Mouse (Mus musculus) heart, embryonic 15.5 days (tissue): Measurements from ENCODE around the gene Cplx2. TPM values are rescaled to one million over a fixed set of nuclear protein-coding genes. Genes with fewer than 3 reads are reported as not detected.

Experiments
- ATAC-seq: fragments of 200-750 bp; cut with Nextera tagmentation; replicated peaks from 2 replicates; pipeline ENCODE4 v1.8.0; 2017; ENCODE audit warnings: low read depth, moderate TSS enrichment; ENCODE audit not compliant: insufficient number of reproducible peaks, insufficient read depth, low FRiP score
- H3K27ac ChIP-seq: fragments of 300-500 bp; sonication (generic); 2 replicates; pipeline ENCODE4 v1.5.1; 2015; ENCODE audit warnings: mild to moderate bottlenecking, inconsistent platforms
- H3K27me3 ChIP-seq: fragments of 300-500 bp; sonication (generic); 2 replicates; pipeline ENCODE4 v1.6.1; 2015; ENCODE audit warnings: inconsistent platforms
- H3K36me3 ChIP-seq: fragments of 300-500 bp; sonication (generic); 2 replicates; pipeline ENCODE4 v1.6.1; 2015; ENCODE audit warnings: mild to moderate bottlenecking, inconsistent platforms
- H3K4me1 ChIP-seq: fragments of 300-500 bp; sonication (generic); replicated peaks from 2 replicates; pipeline ENCODE4 v1.6.1; 2015; ENCODE audit warnings: inconsistent platforms
- H3K4me2 ChIP-seq: fragments of 300-500 bp; sonication (generic); 2 replicates; pipeline ENCODE4 v1.6.1; 2015; ENCODE audit warnings: inconsistent platforms, mild to moderate bottlenecking, moderate library complexity
- H3K4me3 ChIP-seq: fragments of 300-500 bp; sonication (generic); 2 replicates; pipeline ENCODE4 v1.5.1; 2015; ENCODE audit warnings: mild to moderate bottlenecking, inconsistent platforms
- H3K9ac ChIP-seq: fragments of 300-500 bp; sonication (generic); 2 replicates; pipeline ENCODE4 v1.6.1; 2015; ENCODE audit warnings: mild to moderate bottlenecking, inconsistent platforms
- H3K9me3 ChIP-seq: fragments of 300-500 bp; sonication (generic); replicated peaks from 2 replicates; pipeline ENCODE4 v1.6.1; 2016; ENCODE audit warnings: inconsistent platforms
- WGBS: fragments of 180-500 bp; shearing (Covaris S2); methylation state at CpG from one replicate; pipeline ENCODE4 v1.1.7; 2015; ENCODE audit warnings: mixed read lengths; 5-methylcytosine and 5-hydroxymethylcytosine counted together
- polyA plus RNA-seq: library from polyadenylated mRNA; unstranded; fragments of >200 nt; fragmentation: Nextera tagmentation; extraction: Ambion mirVana; gene quantifications from 2 replicates; pipeline ENCODE4 v1.2.1, GENCODE M21; 2015

The Cplx2 gene
- polyA plus RNA-seq, 1 experiment from 2014 or later: 1.9 TPM

DNA sequence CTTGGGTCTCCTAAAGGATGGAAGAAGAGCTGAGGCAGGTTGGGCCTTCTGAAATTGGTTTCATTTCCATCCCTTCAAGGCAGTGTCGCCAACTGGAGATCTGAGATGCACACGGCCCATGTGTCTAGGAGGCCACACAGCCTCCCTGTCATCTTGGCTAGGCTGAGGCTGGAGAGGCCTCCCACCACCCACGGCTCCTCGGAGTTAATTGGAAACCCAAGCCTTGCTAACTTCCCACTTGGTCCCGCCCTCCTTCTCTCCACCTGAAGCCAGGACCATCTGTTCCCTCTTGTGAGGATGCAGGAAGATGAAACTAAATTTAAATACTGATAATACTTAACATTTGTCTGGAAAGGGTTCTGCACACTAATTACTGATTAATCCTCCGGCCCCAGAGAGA lies 34.1 kb upstream of the Cplx2 start:
- no peak overlapping the region for H3K4me3 ChIP-seq
- 78% methylated on average over 6 of the region's 6 CpGs for WGBS

DNA sequence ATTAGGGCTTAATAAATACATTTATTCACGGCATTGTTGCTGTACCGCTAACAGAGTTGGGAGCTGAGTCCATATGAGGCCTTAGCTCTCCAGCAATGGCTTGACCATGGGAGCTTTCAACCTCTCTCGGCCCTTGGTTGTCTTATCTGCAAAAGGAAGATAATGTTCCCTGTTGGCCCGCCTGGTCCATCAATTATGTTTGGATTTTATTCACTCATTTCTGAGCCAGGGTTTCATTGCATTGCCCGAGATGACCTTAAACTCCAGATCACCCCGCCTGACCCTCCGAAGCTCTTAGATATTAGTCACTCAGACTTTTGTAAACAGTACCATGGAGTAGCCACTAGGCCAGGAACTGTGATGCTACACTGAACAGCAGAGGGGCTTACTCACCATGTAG lies 33.6 kb upstream of the Cplx2 start:
- 68% methylated on average over 7 of the region's 7 CpGs for WGBS
- H3K4me1 ChIP-seq: peaks cover 3% of the 10 kb centered on the region; the same call in 1 of the 2 replicates
- no peaks in the 10 kb centered on the region for H3K9me3 ChIP-seq
- no peak for ATAC-seq
- no peak overlapping the region for H3K9ac ChIP-seq
- H3K27me3 ChIP-seq: no peaks in the 10 kb centered on the region
- H3K4me2 ChIP-seq: no peak overlapping the region
- no peaks in the 10 kb centered on the region for H3K36me3 ChIP-seq
- H3K27ac ChIP-seq: no peak overlapping the region
- H3K4me3 ChIP-seq: no peak overlapping the region

More for the DNA sequence above, 34.1 kb upstream of the Cplx2 start:
- Histone ChIP-seq H3K4me1 (peaks cover 3% of the 10 kb centered on the region), H3K9ac (no peak overlapping the region), H3K4me2 (no peak overlapping the region), H3K27me3 (no peaks in the 10 kb centered on the region), H3K36me3 (no peaks in the 10 kb centered on the region), H3K27ac (no peak overlapping the region), H3K9me3 (no peaks in the 10 kb centered on the region)
- ATAC-seq: no peak

DNA sequence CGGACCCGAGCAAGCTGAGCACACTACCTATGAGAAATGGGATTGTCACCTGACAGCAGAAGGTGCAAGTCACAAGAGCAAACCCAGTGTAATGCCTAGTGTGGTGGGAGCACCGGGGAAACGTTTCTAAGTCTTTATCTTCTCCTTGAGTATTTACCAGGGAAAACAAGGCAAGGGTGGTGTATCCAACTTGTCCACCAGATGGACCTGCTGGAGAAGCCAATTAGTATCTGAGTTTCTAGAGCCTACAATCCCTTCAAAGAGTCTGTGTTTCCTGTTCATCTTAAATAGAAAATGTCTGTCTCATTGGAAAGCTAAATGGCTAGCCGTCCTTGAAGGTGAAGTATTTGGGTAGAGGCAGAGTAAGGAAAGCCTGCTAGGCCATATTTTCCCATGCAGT lies 32.3 kb upstream of the Cplx2 start:
- H3K4me2 ChIP-seq: no peak overlapping the region
- H3K9me3 ChIP-seq: no peaks in the 10 kb centered on the region
- H3K27me3 ChIP-seq: no peaks in the 10 kb centered on the region
- no peak overlapping the region for H3K4me3 ChIP-seq
- H3K36me3 ChIP-seq: no peaks in the 10 kb centered on the region
- 77% methylated on average over 5 of the region's 5 CpGs for WGBS
- no peak overlapping the region for H3K27ac ChIP-seq
- H3K9ac ChIP-seq: no peak overlapping the region
- ATAC-seq: no peak
- no peaks in the 10 kb centered on the region for H3K4me1 ChIP-seq

DNA sequence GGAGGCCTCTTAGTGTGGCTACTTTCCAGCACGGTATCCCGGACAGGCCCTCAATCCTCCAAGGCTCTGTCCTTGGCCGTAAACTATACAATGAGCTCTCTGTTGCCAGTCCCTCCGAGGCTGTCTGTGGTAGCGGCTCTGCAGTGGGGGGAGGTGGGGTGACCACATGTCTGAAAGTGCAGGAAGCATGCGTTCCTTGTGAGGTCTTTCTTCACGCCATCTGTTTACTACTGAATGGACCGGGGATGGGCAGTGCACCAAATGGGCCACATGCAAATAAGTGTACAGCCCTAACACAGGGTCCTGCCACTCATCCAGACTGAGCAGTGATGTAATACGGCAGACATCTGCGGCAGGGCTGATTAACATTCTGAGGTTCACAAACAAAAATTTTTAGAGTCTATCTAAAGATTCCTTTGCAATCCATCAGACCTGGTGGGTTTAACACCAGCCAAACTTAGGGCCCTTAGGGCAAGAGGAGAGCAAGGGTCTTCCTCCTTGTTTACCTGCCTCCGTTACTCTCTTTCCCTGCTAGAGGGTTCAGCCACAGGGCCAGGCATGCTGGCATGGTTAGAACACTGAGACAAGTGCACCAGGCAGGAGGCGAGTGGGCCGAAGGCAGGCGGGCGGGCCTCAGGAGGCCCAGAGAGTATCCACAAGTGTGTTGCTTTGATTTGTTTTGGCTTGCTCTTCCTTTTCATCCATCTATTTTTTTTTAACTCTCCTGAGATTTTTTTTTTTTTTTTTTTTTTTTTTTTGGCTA lies 25.1 kb upstream of the Cplx2 start:
- 76% methylated on average over 15 of the region's 15 CpGs for whole genome bisulfite sequencing
- H3K9ac ChIP-seq: no peak overlapping the region
- H3K9me3 ChIP-seq: no peaks in the 10 kb centered on the region
- H3K27me3 ChIP-seq: no peaks in the 10 kb centered on the region
- H3K27ac ChIP-seq: no peak overlapping the region
- H3K36me3 ChIP-seq: no peaks in the 10 kb centered on the region
- no peak overlapping the region for H3K4me2 ChIP-seq
- no peak for ATAC-seq
- no peaks in the 10 kb centered on the region for H3K4me1 ChIP-seq
- H3K4me3 ChIP-seq: no peak overlapping the region

DNA sequence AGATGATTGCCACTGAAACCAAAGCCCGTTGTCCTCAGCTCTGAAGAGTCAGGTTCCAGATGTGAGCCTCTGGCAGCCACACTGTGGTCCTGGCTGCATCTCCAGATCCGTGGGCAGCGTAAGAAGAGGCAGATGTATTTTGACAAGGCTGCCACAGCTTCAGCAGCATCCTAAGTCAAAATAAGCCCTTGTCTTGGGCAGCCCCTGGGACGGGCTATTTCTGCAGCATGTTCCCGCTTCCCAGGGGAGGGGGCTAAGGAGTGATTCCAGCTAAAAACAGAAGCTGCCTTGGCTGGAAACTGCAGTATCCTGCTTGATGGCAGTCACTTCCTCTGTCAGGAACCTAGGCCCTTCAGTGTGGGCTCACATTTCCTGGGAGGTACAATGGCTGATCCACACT lies 23.1 kb upstream of the Cplx2 start:
- no peak for ATAC-seq
- H3K9ac ChIP-seq: no peak overlapping the region
- no peaks in the 10 kb centered on the region for H3K27me3 ChIP-seq
- H3K4me1 ChIP-seq: no peaks in the 10 kb centered on the region
- no peak overlapping the region for H3K27ac ChIP-seq
- H3K36me3 ChIP-seq: no peaks in the 10 kb centered on the region
- WGBS: 61% methylated on average over 5 of the region's 5 CpGs
- no peak overlapping the region for H3K4me2 ChIP-seq
- H3K4me3 ChIP-seq: no peak overlapping the region
- H3K9me3 ChIP-seq: no peaks in the 10 kb centered on the region

DNA sequence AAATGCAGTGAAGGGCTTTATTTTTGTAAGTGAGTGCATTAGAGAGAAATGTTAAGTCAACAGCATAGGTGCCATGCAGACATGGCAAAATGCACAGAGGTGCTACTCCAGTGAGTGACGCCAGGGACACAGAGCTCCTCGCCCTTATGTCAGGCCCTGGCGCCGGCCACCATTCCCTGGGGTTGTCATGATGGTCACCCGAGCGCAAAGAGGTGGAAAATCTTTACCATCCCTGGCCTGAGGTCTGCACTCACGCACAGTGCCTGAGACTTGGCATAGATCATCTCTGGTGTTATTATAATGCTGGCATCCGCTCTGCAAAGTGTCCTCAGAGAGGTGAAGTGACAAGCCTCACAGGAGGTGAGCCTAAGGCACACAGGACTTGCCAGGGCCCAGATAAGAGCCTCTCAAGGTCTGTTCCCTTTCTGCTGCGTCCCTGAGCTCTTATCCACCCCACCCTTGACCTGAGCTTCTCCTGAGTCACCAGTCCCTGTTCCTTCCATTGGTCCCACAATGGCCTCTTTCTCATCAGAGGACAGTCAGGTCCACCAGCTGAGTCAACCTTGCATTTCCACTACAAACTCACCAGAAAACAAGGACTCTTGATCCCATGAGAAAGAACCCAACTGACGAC lies 21.9 kb upstream of the Cplx2 start:
- Histone ChIP-seq H3K27me3 (no peaks in the 10 kb centered on the region), H3K27ac (no peak overlapping the region), H3K4me3 (no peak overlapping the region), H3K4me2 (no peak overlapping the region), H3K4me1 (no peaks in the 10 kb centered on the region), H3K9me3 (no peaks in the 10 kb centered on the region), H3K36me3 (no peaks in the 10 kb centered on the region), H3K9ac (no peak overlapping the region)
- no peak for ATAC-seq
- WGBS: 67% methylated on average over 10 of the region's 10 CpGs

DNA sequence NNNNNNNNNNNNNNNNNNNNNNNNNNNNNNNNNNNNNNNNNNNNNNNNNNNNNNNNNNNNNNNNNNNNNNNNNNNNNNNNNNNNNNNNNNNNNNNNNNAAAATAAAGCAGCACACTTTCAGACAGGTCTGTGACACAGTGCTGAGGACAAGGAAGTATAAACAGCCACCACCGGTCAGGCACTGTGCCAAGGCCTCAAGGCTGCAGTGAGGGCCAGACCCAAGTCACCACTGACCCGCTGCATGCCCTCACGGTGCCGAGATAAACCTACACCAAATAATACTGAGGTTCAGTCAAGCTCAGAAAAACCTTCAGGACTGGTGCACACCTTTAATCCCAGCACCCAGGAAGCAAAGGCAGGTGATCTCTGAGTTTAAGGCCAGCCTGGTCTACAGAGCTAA lies 13.7 kb upstream of the Cplx2 start:
- Histone ChIP-seq H3K27ac (no peak overlapping the region), H3K4me1 (no peaks in the 10 kb centered on the region), H3K4me3 (no peak overlapping the region), H3K9ac (no peak overlapping the region), H3K36me3 (no peaks in the 10 kb centered on the region), H3K4me2 (no peak overlapping the region), H3K9me3 (no peaks in the 10 kb centered on the region), H3K27me3 (no peaks in the 10 kb centered on the region)
- ATAC-seq: no peak
- WGBS: 22% methylated on average over 4 of the region's 4 CpGs

DNA sequence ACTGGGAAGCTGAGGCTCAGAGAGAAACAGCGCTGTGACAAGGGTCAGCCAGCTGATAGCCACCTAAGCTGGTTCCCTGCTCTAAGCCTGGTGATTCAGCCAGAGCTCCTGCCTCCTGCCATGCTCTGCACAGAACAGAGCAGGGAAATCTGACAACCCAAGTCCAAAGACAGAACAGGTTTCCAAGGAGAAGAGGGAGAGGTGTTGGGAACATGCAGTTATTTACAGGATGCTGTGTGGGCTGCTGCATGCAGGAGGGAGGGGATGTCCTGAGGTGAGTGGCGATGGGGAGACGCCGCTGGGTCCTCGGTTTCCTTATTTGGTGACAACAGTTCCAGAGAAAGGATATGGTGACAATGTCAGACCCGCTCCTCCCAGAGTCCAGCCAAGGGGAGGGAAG lies 12.0 kb upstream of the Cplx2 start:
- ATAC-seq: no peak
- Histone ChIP-seq H3K4me2 (no peak overlapping the region), H3K27ac (no peak overlapping the region), H3K36me3 (no peaks in the 10 kb centered on the region), H3K4me3 (no peak overlapping the region), H3K4me1 (no peaks in the 10 kb centered on the region), H3K9ac (no peak overlapping the region), H3K27me3 (no peaks in the 10 kb centered on the region), H3K9me3 (no peaks in the 10 kb centered on the region)
- WGBS: 73% methylated on average over 6 of the region's 6 CpGs

DNA sequence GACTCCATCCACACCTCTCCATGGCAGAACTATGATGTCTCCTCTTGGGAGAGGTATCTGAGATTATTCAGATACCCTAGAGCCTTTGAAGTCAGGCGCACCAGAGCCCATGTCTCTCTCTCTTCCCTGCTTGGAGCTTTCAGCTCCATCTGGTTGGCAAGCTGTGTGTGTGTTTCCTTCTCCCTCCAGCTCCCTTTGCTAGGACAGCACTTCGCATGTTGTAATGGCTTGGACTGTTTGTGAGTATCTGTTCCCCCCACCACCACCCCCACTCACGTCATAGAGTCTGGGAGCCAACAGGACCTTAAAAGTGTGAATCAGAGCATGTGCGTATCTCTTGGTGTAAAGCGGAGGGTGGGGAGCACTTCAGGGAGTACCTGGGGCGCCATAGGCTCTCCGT lies 6.5 kb upstream of the Cplx2 start:
- Histone ChIP-seq H3K27ac (no peak overlapping the region), H3K9ac (no peak overlapping the region), H3K4me1 (no peaks in the 10 kb centered on the region), H3K36me3 (no peaks in the 10 kb centered on the region), H3K4me3 (no peak overlapping the region), H3K27me3 (peaks cover 10% of the 10 kb centered on the region), H3K4me2 (no peak overlapping the region), H3K9me3 (no peaks in the 10 kb centered on the region)
- ATAC-seq: no peak
- 79% methylated on average over 7 of the region's 7 CpGs for WGBS

DNA sequence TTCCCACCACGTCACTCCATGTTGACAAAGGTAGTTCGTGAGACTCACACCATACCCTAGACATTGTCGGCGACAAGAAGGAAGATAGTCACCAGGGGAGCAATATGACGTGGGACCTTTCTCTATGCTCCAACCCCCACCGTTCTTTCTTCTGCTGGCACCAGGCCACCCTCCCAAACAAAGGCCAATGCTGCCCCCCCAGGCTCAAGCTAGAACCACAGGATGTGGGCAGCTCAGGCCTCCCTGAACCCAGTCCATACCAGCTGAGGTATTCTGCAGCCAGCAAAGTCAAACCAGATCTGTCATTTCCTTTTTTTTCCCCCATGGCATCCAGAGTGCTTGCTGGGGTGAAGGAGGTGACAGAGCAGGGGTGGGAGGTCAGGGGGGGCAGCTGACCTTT lies 3.4 kb upstream of the Cplx2 start:
- no peak overlapping the region for H3K27ac ChIP-seq
- no peaks in the 10 kb centered on the region for H3K36me3 ChIP-seq
- no peak overlapping the region for H3K9ac ChIP-seq
- peaks cover 40% of the 10 kb centered on the region for H3K27me3 ChIP-seq
- no peak overlapping the region for H3K4me2 ChIP-seq
- ATAC-seq: no peak
- 66% methylated on average over 6 of the region's 6 CpGs for WGBS
- no peaks in the 10 kb centered on the region for H3K9me3 ChIP-seq
- H3K4me1 ChIP-seq: peaks cover 19% of the 10 kb centered on the region
- no peak overlapping the region for H3K4me3 ChIP-seq

DNA sequence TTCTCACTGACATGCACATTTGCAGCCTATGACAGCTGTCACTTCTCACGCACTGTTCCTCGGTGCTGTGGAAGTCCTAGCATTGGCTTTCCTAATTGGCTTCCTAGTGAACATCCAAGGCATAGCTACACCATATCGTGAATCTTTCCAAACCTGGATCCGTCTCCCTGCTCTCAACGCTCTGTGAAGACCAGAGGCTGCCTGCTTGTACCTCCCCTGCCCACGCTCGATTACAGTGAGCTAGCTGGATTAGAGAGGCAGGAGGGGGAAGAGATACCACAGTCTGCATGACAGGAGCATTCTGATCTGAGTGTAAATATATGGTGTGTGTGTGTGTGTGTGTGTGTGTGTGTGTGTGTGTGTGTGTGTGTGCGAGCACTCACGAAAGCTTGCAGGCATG lies 3.0 kb upstream of the Cplx2 start:
- WGBS: 68% methylated on average over 9 of the region's 9 CpGs
- H3K4me2 ChIP-seq: no peak overlapping the region
- H3K27me3 ChIP-seq: peaks cover 44% of the 10 kb centered on the region
- no peaks in the 10 kb centered on the region for H3K36me3 ChIP-seq
- peaks cover 19% of the 10 kb centered on the region for H3K4me1 ChIP-seq
- no peaks in the 10 kb centered on the region for H3K9me3 ChIP-seq
- H3K9ac ChIP-seq: no peak overlapping the region
- no peak for ATAC-seq
- no peak overlapping the region for H3K27ac ChIP-seq
- no peak overlapping the region for H3K4me3 ChIP-seq
